Mouse (Mus musculus): ENCODE measurements around the gene Spata16.

The Spata16 gene

GRCm38 (mm10) chr3:26972105-26972504 lies 334.7 kb downstream of the Spata16 start:
- peak; percentile 42 for DNase-seq (ENCODE audit: low spot score)

GRCm38 (mm10) chr3:26979603-26980002 lies 342.2 kb downstream of the Spata16 start:
- DNase-seq (ENCODE audit: low spot score) = no peak

- DNase-seq (ENCODE audit: low spot score) = no peak
These were observed 343.0 kb downstream of the Spata16 start for GRCm38 (mm10) chr3:26980371-26980770.

- no peak for DNase-seq (ENCODE audit: low spot score)
These were observed 344.7 kb downstream of the Spata16 start for GRCm38 (mm10) chr3:26981979-26982623.

- no peak for DNase-seq (ENCODE audit: low spot score)
These were observed 346.3 kb downstream of the Spata16 start for GRCm38 (mm10) chr3:26983749-26984148.

GRCm38 (mm10) chr3:27006844-27007243 lies 369.4 kb downstream of the Spata16 start:
- DNase-seq (ENCODE audit: low spot score) = no peak

GRCm38 (mm10) chr3:27027957-27028356 lies 390.5 kb downstream of the Spata16 start:
- DNase-seq (ENCODE audit: low spot score) = no peak

- no peak for DNase-seq (ENCODE audit: low spot score)
These were observed 391.1 kb downstream of the Spata16 start for GRCm38 (mm10) chr3:27028526-27028925.

GRCm38 (mm10) chr3:27030067-27030857 lies 392.8 kb downstream of the Spata16 start:
- DNase-seq (ENCODE audit: low spot score) = no peak
